Mouse (Mus musculus): ENCODE data around the gene Ndufa5. TPM values are rescaled to one million over a fixed set of nuclear protein-coding genes. Genes with fewer than 3 reads are reported as not detected.

Ndufa5 gene
- polyA plus RNA-seq, 2 experiments, result 38.9 to 326 TPM

DNA sequence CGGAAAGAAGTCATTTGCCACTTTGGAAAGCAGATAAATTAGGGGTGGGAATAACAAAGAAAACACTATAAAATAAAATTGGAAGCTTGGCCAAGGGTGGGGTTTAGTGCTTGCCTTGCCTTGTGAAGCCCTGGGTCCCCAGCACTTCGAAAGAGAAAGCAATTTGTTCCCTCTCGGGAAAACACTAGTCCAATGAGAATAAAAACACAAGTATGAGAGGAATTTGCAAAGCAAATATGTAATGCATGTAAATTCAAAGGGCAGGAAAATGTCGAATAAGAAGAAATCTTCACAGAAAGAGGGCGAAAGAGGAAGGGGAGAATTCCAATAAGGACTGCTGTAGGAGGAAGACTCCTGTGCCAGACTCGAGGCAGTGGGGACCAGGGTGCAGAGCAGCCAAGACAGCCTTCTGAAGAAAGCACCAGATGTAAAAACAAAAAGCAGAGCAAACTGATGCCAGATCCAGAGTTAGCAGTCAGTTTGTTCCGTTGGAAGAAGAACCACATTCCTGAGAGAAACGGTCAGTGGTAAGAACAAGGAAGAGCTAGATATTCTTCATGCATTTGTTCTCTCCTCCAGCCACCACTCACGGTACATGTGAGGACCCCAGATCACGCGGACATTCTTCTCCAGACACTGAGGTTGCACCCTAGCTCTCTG lies 26.7 kb upstream of the Ndufa5 start:
- no peaks in the 10 kb centered on the region for H3K9me3 ChIP-seq (ENCODE audit: control insufficient read depth, low read length)
- DNase-seq (ENCODE audit: low spot score), result no peak
- ATAC-seq (ENCODE audit: low FRiP score, low read depth), result no peak
- H3K36me3 ChIP-seq (ENCODE audit: control insufficient read depth, insufficient read depth, low read length), result no peaks in the 10 kb centered on the region
- WGBS, result 68% methylated on average over 11 of the region's 11 CpGs
- no peak for TF ChIP-seq POLR2A (IDR thresholded peaks at IDR 0.05; ENCODE audit: borderline replicate concordance, extremely low read depth, insufficient read depth, insufficient read length)
- H3K27ac ChIP-seq (replicated peaks; ENCODE audit: low read depth, low read length), result no peak overlapping the region
- H3K9ac ChIP-seq (ENCODE audit: low read depth, low read length, severe bottlenecking), result no peak overlapping the region
- no peaks in the 10 kb centered on the region for H3K27me3 ChIP-seq (ENCODE audit: control insufficient read depth, insufficient read depth, low read length)
- H3K4me3 ChIP-seq (replicated peaks; ENCODE audit: low read length), result no peak overlapping the region
- no peak overlapping the region for H3K4me2 ChIP-seq (replicated peaks; ENCODE audit: low read depth, low read length, severe bottlenecking)
- H3K4me1 ChIP-seq (ENCODE audit: control insufficient read depth, insufficient read depth, low read length), result no peaks in the 10 kb centered on the region

DNA sequence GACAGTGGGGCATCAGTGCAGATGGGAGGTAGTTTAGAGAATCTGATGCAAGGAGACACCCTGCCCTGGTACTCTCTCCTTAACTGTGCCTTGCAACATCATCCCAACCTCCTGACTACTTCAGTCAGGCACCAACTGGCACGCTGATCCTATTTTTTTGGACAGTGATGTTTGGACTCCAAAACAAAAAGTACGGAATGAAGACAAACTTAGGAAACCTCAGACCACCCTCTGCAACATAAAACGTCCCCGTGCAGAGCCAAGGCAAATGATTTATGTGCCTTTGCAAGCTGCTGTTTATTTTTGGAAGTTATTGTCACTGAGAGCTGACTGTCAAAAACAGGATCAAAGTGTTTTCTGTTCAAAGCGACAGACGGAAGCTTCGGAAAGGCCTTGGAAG lies 24.2 kb upstream of the Ndufa5 start:
- H3K9me3 ChIP-seq (ENCODE audit: control insufficient read depth, low read length), result no peaks in the 10 kb centered on the region
- no peak for TF ChIP-seq POLR2A (IDR thresholded peaks at IDR 0.05; ENCODE audit: borderline replicate concordance, extremely low read depth, insufficient read depth, insufficient read length)
- ATAC-seq (ENCODE audit: low FRiP score, low read depth) (no peak), DNase-seq (ENCODE audit: low spot score) (no peak)
- no peak overlapping the region for H3K27ac ChIP-seq (replicated peaks; ENCODE audit: low read depth, low read length)
- no peaks in the 10 kb centered on the region for H3K4me1 ChIP-seq (ENCODE audit: control insufficient read depth, insufficient read depth, low read length)
- no peaks in the 10 kb centered on the region for H3K27me3 ChIP-seq (ENCODE audit: control insufficient read depth, insufficient read depth, low read length)
- no peaks in the 10 kb centered on the region for H3K36me3 ChIP-seq (ENCODE audit: control insufficient read depth, insufficient read depth, low read length)
- WGBS, result 63% methylated on average over 7 of the region's 7 CpGs
- H3K4me2 ChIP-seq (replicated peaks; ENCODE audit: low read depth, low read length, severe bottlenecking), result no peak overlapping the region
- H3K9ac ChIP-seq (ENCODE audit: low read depth, low read length, severe bottlenecking), result no peak overlapping the region
- H3K4me3 ChIP-seq (replicated peaks; ENCODE audit: low read length), result no peak overlapping the region

DNA sequence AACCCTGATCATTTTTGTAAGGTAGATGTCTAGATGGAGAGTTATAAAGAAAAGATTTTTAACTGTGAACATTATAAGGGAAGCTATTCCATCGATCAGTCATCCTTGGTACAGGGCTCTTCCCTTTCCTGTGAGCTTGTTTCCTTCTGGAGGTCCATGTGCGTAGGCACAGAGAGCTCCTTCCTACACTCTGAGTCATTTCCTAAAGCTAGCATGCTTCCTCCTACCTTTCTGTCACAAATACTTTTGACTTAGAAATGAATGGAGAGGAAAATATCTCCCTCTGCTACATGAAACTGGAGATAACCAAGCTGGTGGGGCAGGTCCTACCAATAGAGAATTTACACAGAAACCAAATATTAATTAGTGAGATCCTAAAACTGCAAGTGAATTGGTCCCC lies 22.0 kb upstream of the Ndufa5 start:
- H3K27ac ChIP-seq (replicated peaks; ENCODE audit: low read depth, low read length), result no peak overlapping the region
- H3K4me3 ChIP-seq (replicated peaks; ENCODE audit: low read length), result no peak overlapping the region
- H3K9me3 ChIP-seq (ENCODE audit: control insufficient read depth, low read length), result no peaks in the 10 kb centered on the region
- no peak for DNase-seq (ENCODE audit: low spot score)
- H3K36me3 ChIP-seq (ENCODE audit: control insufficient read depth, insufficient read depth, low read length), result no peaks in the 10 kb centered on the region
- no peak for ATAC-seq (ENCODE audit: low FRiP score, low read depth)
- 89% methylated on average over 2 of the region's 2 CpGs for WGBS
- H3K4me2 ChIP-seq (replicated peaks; ENCODE audit: low read depth, low read length, severe bottlenecking), result no peak overlapping the region
- TF ChIP-seq POLR2A (IDR thresholded peaks at IDR 0.05; ENCODE audit: borderline replicate concordance, extremely low read depth, insufficient read depth, insufficient read length), result no peak
- no peaks in the 10 kb centered on the region for H3K4me1 ChIP-seq (ENCODE audit: control insufficient read depth, insufficient read depth, low read length)
- H3K27me3 ChIP-seq (ENCODE audit: control insufficient read depth, insufficient read depth, low read length), result no peaks in the 10 kb centered on the region
- no peak overlapping the region for H3K9ac ChIP-seq (ENCODE audit: low read depth, low read length, severe bottlenecking)

DNA sequence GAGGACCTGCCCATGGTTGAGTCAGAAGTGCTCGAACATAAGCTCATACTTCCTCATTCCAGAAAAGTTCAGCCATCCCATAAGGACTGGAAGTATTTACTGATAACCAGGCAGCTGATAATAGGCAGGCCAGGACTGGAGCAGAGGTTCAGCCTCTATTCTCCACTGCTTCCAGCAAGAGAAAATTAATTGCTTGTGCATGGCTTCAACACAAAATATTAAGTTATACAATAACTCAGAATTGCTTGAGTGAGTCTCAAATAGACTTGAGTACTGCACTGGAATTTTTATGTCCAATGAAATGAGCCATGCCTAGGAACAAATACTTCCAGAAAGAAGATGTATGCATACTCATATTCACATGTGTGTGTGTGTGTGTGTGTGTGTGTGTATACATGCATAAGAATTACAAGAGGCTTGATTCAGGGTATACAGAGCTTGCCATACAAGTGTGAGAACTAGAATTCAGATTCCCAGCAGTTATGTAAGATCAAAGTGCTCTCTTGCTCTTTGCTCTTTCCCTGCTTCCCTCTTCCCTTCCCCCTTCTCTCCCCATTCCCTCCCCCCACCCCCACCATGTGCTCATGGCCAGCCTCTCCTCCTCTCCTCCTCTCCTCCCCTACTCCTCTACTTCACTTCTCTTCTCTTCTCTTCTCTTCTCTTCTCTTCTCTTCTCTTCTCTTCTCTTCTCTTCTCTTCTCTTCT lies 19.1 kb upstream of the Ndufa5 start:
- Histone ChIP-seq H3K4me2 (replicated peaks; ENCODE audit: low read depth, low read length, severe bottlenecking) (no peak overlapping the region), H3K36me3 (ENCODE audit: control insufficient read depth, insufficient read depth, low read length) (no peaks in the 10 kb centered on the region), H3K9me3 (ENCODE audit: control insufficient read depth, low read length) (no peaks in the 10 kb centered on the region), H3K4me3 (replicated peaks; ENCODE audit: low read length) (no peak overlapping the region), H3K9ac (ENCODE audit: low read depth, low read length, severe bottlenecking) (no peak overlapping the region), H3K4me1 (ENCODE audit: control insufficient read depth, insufficient read depth, low read length) (no peaks in the 10 kb centered on the region), H3K27ac (replicated peaks; ENCODE audit: low read depth, low read length) (no peak overlapping the region), H3K27me3 (ENCODE audit: control insufficient read depth, insufficient read depth, low read length) (no peaks in the 10 kb centered on the region)
- DNase-seq (ENCODE audit: low spot score) (no peak), ATAC-seq (ENCODE audit: low FRiP score, low read depth) (no peak)
- TF ChIP-seq POLR2A (IDR thresholded peaks at IDR 0.05; ENCODE audit: borderline replicate concordance, extremely low read depth, insufficient read depth, insufficient read length), result no peak
- WGBS, result 66% methylated on average over 1 of the region's 1 CpGs

DNA sequence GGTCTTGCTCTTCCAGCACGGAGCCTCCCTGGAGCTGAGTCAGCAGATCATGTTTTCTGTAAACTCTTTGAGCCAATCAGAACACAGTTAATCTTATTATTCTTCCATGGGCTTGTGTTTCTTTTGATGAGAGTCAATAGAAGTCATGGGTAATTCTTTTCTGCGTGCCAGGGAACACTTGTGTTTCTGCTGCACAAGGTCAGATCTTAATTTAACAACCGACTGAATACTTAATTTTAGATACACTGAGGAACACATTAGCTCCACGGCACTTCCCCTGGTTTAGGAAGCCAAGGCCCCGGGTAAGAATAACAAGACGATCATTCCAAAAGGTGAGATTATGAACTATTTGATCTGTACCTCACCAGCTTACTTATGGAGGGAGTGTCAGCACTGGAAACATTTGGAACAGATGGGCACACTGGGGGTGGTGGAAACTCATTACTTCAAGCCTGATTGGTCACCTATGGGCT lies 15.3 kb upstream of the Ndufa5 start:
- ATAC-seq (ENCODE audit: low FRiP score, low read depth), result no peak
- Histone ChIP-seq H3K36me3 (ENCODE audit: control insufficient read depth, insufficient read depth, low read length) (no peaks in the 10 kb centered on the region), H3K27ac (replicated peaks; ENCODE audit: low read depth, low read length) (no peak overlapping the region), H3K9ac (ENCODE audit: low read depth, low read length, severe bottlenecking) (no peak overlapping the region), H3K4me3 (replicated peaks; ENCODE audit: low read length) (no peak overlapping the region), H3K4me1 (ENCODE audit: control insufficient read depth, insufficient read depth, low read length) (no peaks in the 10 kb centered on the region), H3K9me3 (ENCODE audit: control insufficient read depth, low read length) (no peaks in the 10 kb centered on the region), H3K4me2 (replicated peaks; ENCODE audit: low read depth, low read length, severe bottlenecking) (no peak overlapping the region), H3K27me3 (ENCODE audit: control insufficient read depth, insufficient read depth, low read length) (no peaks in the 10 kb centered on the region)
- no peak for TF ChIP-seq POLR2A (IDR thresholded peaks at IDR 0.05; ENCODE audit: borderline replicate concordance, extremely low read depth, insufficient read depth, insufficient read length)
- WGBS, result 58% methylated on average over 6 of the region's 6 CpGs
- no peak for DNase-seq (ENCODE audit: low spot score)
